Mouse (Mus musculus) liver, adult (tissue): Measurements from ENCODE around the gene Plagl1.

ENCODE experiments used
- GATA4 ChIP-seq: IDR thresholded peaks from 2 replicates; pipeline ENCODE4 v1.6.1; 2014; ENCODE audit warnings: mild to moderate bottlenecking, low read length; ENCODE audit not compliant: insufficient replicate concordance

The Plagl1 gene

DNA sequence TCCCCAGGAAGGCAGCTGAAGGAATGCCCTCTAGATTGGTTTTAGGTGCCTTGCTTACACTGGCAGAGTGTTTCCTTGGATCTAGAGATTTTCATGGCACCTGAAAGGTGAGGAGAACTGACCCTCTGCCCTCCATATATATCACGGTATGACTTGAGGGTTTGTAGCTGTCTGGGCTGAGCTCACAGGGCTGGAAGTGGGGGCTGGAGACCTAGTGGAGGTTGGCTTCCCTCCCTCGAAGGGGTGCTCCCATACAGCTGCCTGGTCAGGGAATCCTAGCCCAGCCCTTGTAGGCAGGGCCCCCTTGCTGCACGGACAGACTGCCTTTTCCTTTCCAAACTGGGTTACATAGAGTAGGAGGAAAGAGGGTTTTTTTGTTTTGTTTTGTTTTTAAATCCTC lies 52.5 kb downstream of the Plagl1 start:
- no peak for TF ChIP-seq GATA4

- no peak for TF ChIP-seq GATA4
These were observed 53.3 kb downstream of the Plagl1 start for GRCm38 (mm10) chr10:13113641-13114040.

GRCm38 (mm10) chr10:13115030-13115429 lies 54.7 kb downstream of the Plagl1 start:
- no peak for TF ChIP-seq GATA4

- TF ChIP-seq GATA4, result no peak
These were observed 56.7 kb downstream of the Plagl1 start for GRCm38 (mm10) chr10:13116706-13117665.

DNA sequence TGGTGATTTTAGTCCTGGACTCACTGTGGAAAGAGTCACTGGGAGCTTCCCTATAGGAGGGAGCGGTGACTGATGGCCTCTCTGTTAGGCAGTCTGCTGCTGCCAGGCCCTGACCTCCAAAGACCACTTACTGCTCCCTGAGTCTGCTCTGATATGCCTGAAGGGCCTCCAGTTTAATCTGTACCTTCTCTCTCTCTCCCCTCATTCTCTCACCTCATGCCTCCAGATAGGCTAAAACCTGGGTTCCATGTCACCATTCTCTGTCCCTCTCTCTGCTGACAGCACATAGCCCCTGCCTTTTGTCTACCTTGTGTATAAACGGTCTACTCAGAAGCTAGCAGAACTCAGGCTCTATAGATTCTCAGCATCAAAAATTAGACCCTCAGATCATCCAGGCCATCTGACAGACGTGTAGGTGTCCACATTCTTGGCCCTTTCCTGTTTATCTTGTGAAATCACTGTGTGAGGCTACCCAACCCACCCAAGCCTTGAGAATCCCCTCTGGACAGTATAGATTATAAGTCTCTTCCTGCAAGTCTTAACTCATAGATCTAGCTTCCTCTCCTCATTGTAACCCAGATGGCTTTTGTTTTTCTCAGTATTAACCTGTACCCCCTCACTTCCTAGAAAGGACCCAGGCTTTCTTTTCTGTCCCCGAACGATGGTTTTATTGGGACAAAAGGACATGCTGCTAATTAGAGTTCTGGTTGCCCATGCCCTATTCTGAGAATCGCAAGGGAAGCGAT lies 57.9 kb downstream of the Plagl1 start:
- no peak for TF ChIP-seq GATA4

GRCm38 (mm10) chr10:13118770-13119102 lies 58.4 kb downstream of the Plagl1 start:
- no peak for TF ChIP-seq GATA4

GRCm38 (mm10) chr10:13119300-13119699 lies 59.0 kb downstream of the Plagl1 start:
- TF ChIP-seq GATA4, result no peak

DNA sequence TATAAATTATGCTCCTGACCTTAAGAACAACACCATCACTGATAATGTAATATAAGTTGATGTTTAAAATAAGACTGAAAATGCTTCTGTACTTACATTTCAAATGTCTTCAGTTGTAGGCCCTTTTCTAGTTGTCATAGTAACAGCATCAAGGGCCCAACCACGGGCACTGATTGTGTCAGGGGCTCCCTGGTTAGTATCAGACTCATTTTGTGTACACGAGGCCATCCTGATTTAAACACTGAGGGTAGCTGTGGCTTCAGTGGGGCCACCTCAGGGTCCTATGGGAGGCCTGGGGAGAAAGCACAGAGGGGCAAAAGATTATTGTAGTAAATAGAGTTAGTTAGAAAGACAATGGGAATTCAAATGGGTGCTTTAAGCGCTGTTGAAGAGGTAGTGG lies 65.5 kb downstream of the Plagl1 start:
- no peak for TF ChIP-seq GATA4

DNA sequence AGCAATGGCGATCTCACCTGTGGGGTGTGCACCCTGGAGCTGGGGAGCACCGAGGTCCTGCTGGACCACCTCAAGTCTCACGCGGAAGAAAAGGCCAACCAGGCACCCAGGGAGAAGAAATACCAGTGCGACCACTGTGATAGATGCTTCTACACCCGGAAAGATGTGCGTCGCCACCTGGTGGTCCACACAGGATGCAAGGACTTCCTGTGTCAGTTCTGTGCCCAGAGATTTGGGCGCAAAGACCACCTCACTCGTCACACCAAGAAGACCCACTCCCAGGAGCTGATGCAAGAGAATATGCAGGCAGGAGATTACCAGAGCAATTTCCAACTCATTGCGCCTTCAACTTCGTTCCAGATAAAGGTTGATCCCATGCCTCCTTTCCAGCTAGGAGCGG lies 67.0 kb downstream of the Plagl1 start:
- no peak for TF ChIP-seq GATA4

- no peak for TF ChIP-seq GATA4
These were observed 67.6 kb downstream of the Plagl1 start for GRCm38 (mm10) chr10:13127946-13128345.

GRCm38 (mm10) chr10:13133850-13134249 lies 73.5 kb downstream of the Plagl1 start:
- TF ChIP-seq GATA4, result no peak

GRCm38 (mm10) chr10:13135276-13135675 lies 75.0 kb downstream of the Plagl1 start:
- no peak for TF ChIP-seq GATA4

GRCm38 (mm10) chr10:13135751-13136150 lies 75.4 kb downstream of the Plagl1 start:
- TF ChIP-seq GATA4, result no peak

GRCm38 (mm10) chr10:13137906-13138305 lies 77.6 kb downstream of the Plagl1 start:
- TF ChIP-seq GATA4, result no peak

GRCm38 (mm10) chr10:13140434-13140833 lies 80.1 kb downstream of the Plagl1 start:
- TF ChIP-seq GATA4, result no peak

DNA sequence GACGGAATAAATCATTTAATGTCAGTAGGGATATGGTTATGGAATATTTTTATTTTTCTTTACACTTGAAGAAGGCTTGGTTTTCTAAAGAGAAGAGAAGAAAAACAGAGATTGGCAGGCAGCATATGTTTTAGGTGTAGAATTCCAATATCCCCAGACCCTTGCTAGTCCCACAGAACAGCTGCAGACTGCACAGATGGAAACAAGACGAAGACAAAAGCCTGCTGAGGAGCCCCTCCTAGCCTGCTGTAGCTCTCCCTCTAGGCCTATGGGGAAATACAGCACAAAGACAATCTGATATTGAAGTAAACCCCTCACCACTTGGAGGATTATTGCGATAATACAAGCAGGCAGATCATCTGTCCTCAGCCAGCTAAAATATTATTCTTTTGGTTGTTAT lies 90.1 kb downstream of the Plagl1 start:
- no peak for TF ChIP-seq GATA4

DNA sequence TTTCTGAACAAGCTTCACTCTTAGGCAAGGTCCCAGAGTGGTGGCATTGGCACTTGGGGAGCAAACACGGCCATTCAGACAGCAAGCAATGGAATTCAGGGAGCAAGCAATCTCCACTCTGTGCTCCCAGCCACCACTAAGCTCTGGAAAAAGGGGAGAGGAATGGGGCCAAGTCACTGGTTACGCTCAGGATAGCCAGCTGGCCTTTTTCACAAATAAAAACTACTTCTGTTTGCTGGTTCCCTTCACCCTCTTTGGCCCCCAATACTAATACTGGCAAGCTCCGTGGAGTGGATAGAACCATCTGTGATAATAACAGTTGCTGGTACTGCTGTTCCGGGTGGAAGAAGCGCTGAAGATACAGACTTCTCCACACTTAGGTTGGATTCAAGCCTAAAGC lies 91.0 kb downstream of the Plagl1 start:
- TF ChIP-seq GATA4, result no peak

- TF ChIP-seq GATA4, result no peak
These were observed 92.6 kb downstream of the Plagl1 start for GRCm38 (mm10) chr10:13152811-13153364.
